Mouse (Mus musculus) embryonic facial prominence, embryonic 11.5 days (tissue): Measurements from ENCODE around the gene Nectin3. TPM values are rescaled to one million over a fixed set of nuclear protein-coding genes. Genes with fewer than 3 reads are reported as not detected.

ENCODE experiments used
- ATAC-seq: fragments of 200-750 bp; cut with Nextera tagmentation; replicated peaks from 2 replicates; pipeline ENCODE4 v1.8.0; 2017; ENCODE audit warnings: low read depth; ENCODE audit not compliant: insufficient number of reproducible peaks, low FRiP score, low TSS enrichment
- DNase-seq: peaks from one replicate; pipeline ENCODE4 v3.0.0-alpha.2; 2015; ENCODE audit warnings: low spot score
- H3K27ac ChIP-seq: fragments of 300-500 bp; sonication (generic); replicated peaks from 2 replicates; pipeline ENCODE4 v1.5.1; 2014; ENCODE audit warnings: mild to moderate bottlenecking, low read depth, low read length, control low read depth
- H3K27me3 ChIP-seq: fragments of 300-500 bp; sonication (generic); 2 replicates; pipeline ENCODE4 v1.6.1; 2014; ENCODE audit warnings: mild to moderate bottlenecking, low read length, moderate library complexity, mixed read lengths; ENCODE audit not compliant: control insufficient read depth, insufficient read depth
- H3K36me3 ChIP-seq: fragments of 300-500 bp; sonication (generic); replicated peaks from 2 replicates; pipeline ENCODE4 v1.6.1; 2014; ENCODE audit warnings: low read depth, mild to moderate bottlenecking, low read length, moderate library complexity, mixed read lengths; ENCODE audit not compliant: control insufficient read depth, insufficient read depth
- H3K4me1 ChIP-seq: fragments of 300-500 bp; sonication (generic); 2 replicates; pipeline ENCODE4 v1.6.1; 2014; ENCODE audit warnings: low read length, mixed read lengths; ENCODE audit not compliant: control insufficient read depth, insufficient read depth
- H3K4me2 ChIP-seq: fragments of 300-500 bp; sonication (generic); 2 replicates; pipeline ENCODE4 v1.6.1; 2014; ENCODE audit warnings: low read depth, mild to moderate bottlenecking, control low read depth, low read length, moderate library complexity
- H3K4me3 ChIP-seq: fragments of 300-500 bp; sonication (generic); 2 replicates; pipeline ENCODE4 v1.5.1; 2014; ENCODE audit warnings: low read depth, low read length, control low read depth
- H3K9ac ChIP-seq: fragments of 300-500 bp; sonication (generic); replicated peaks from 2 replicates; pipeline ENCODE4 v1.6.1; 2014; ENCODE audit warnings: mild to moderate bottlenecking, control low read depth, low read length
- H3K9me3 ChIP-seq: fragments of 300-500 bp; sonication (generic); replicated peaks from 2 replicates; pipeline ENCODE4 v1.6.1; 2016; ENCODE audit warnings: mild to moderate bottlenecking, low read length, inconsistent platforms, mixed read lengths; ENCODE audit not compliant: control insufficient read depth
- WGBS: fragments of 180-500 bp; shearing (Covaris S2); extraction: QIAGEN DNeasy Blood & Tissue Kit; methylation state at CpG from one replicate; pipeline ENCODE4 v1.1.7; 2014; 5-methylcytosine and 5-hydroxymethylcytosine counted together
- polyA plus RNA-seq: library from polyadenylated mRNA; unstranded; fragments of >200 nt; fragmentation: Nextera tagmentation; extraction: Ambion mirVana; gene quantifications from 2 replicates; pipeline ENCODE4 v1.2.1, GENCODE M21; 2014

Gene Nectin3
- polyA plus RNA-seq, 1 experiment from 2014 or later: 40.9 TPM

GRCm38 (mm10) chr16:46407997-46408396 lies 90.3 kb downstream of the Nectin3 start:
- H3K4me2 ChIP-seq: no peak overlapping the region
- H3K27me3 ChIP-seq: no peaks in the 10 kb centered on the region
- ATAC-seq (no peak), DNase-seq (no peak)
- H3K4me3 ChIP-seq: no peak overlapping the region
- no peak overlapping the region for H3K27ac ChIP-seq
- no peak overlapping the region for H3K9ac ChIP-seq
- H3K36me3 ChIP-seq: no peaks in the 10 kb centered on the region
- H3K9me3 ChIP-seq: no peaks in the 10 kb centered on the region
- 94% methylated on average over 15 of the region's 15 CpGs for WGBS
- H3K4me1 ChIP-seq: no peaks in the 10 kb centered on the region

- H3K27ac ChIP-seq: no peak overlapping the region
- no peaks in the 10 kb centered on the region for H3K9me3 ChIP-seq
- H3K4me1 ChIP-seq: no peaks in the 10 kb centered on the region
- no peaks in the 10 kb centered on the region for H3K36me3 ChIP-seq
- H3K9ac ChIP-seq: no peak overlapping the region
- H3K4me3 ChIP-seq: no peak overlapping the region
- ATAC-seq (no peak), DNase-seq (no peak)
- H3K27me3 ChIP-seq: no peaks in the 10 kb centered on the region
- 88% methylated on average over 7 of the region's 7 CpGs for whole genome bisulfite sequencing
- no peak overlapping the region for H3K4me2 ChIP-seq
These were observed 91.3 kb downstream of the Nectin3 start for GRCm38 (mm10) chr16:46406844-46407639.

GRCm38 (mm10) chr16:46397945-46398344 lies 100.4 kb downstream of the Nectin3 start:
- DNase-seq (no peak), ATAC-seq (no peak)
- Histone ChIP-seq H3K27me3 (no peaks in the 10 kb centered on the region), H3K4me2 (no peak overlapping the region), H3K4me1 (no peaks in the 10 kb centered on the region), H3K9ac (no peak overlapping the region), H3K36me3 (no peaks in the 10 kb centered on the region; the same call in 1 of the 2 replicates), H3K9me3 (no peaks in the 10 kb centered on the region), H3K4me3 (no peak overlapping the region), H3K27ac (no peak overlapping the region)
- 90% methylated on average over 4 of the region's 4 CpGs for WGBS

- DNase-seq: no peak
- WGBS: 42% methylated on average over 6 of the region's 6 CpGs
These were observed 108.8 kb downstream of the Nectin3 start for GRCm38 (mm10) chr16:46389415-46390033.

GRCm38 (mm10) chr16:46388527-46389414 lies 109.6 kb downstream of the Nectin3 start:
- Histone ChIP-seq H3K27me3 (no peaks in the 10 kb centered on the region), H3K36me3 (no peaks in the 10 kb centered on the region; the same call in 1 of the 2 replicates), H3K4me3 (no peak overlapping the region), H3K4me2 (no peak overlapping the region), H3K27ac (no peak overlapping the region), H3K4me1 (no peaks in the 10 kb centered on the region), H3K9ac (no peak overlapping the region), H3K9me3 (no peaks in the 10 kb centered on the region)
- 34% methylated on average over 11 of the region's 11 CpGs for WGBS
- no peak for ATAC-seq
- peak; percentile 19 for DNase-seq

More at GRCm38 (mm10) chr16:46389415-46390033, 108.8 kb downstream of the Nectin3 start:
- no peaks in the 10 kb centered on the region; the same call in 1 of the 2 replicates for H3K36me3 ChIP-seq
- H3K27ac ChIP-seq: no peak overlapping the region
- ATAC-seq: no peak
- H3K4me3 ChIP-seq: no peak overlapping the region
- no peak overlapping the region for H3K9ac ChIP-seq
- no peaks in the 10 kb centered on the region for H3K27me3 ChIP-seq
- no peaks in the 10 kb centered on the region for H3K9me3 ChIP-seq
- H3K4me2 ChIP-seq: no peak overlapping the region
- H3K4me1 ChIP-seq: no peaks in the 10 kb centered on the region

GRCm38 (mm10) chr16:46384279-46384678 lies 114.0 kb downstream of the Nectin3 start:
- no peaks in the 10 kb centered on the region for H3K9me3 ChIP-seq
- H3K4me1 ChIP-seq: no peaks in the 10 kb centered on the region
- no peaks in the 10 kb centered on the region for H3K36me3 ChIP-seq
- no peak overlapping the region for H3K27ac ChIP-seq
- no peak overlapping the region for H3K4me3 ChIP-seq
- no peak overlapping the region for H3K4me2 ChIP-seq
- DNase-seq (no peak), ATAC-seq (no peak)
- no peaks in the 10 kb centered on the region for H3K27me3 ChIP-seq
- WGBS: 85% methylated on average over 5 of the region's 5 CpGs
- H3K9ac ChIP-seq: no peak overlapping the region

- Histone ChIP-seq H3K4me1 (no peaks in the 10 kb centered on the region), H3K4me3 (no peak overlapping the region), H3K4me2 (no peak overlapping the region), H3K27me3 (no peaks in the 10 kb centered on the region), H3K36me3 (no peaks in the 10 kb centered on the region), H3K9ac (no peak overlapping the region), H3K9me3 (no peaks in the 10 kb centered on the region), H3K27ac (no peak overlapping the region)
- WGBS: 90% methylated on average over 4 of the region's 4 CpGs
- DNase-seq (no peak), ATAC-seq (no peak)
These were observed 115.0 kb downstream of the Nectin3 start for GRCm38 (mm10) chr16:46383344-46383743.
